Mouse (Mus musculus): ENCODE results near the gene Efna5. TPM values are rescaled to one million over a fixed set of nuclear protein-coding genes. Genes with fewer than 3 reads are reported as not detected.

Gene Efna5
- polyA plus RNA-seq, 1 experiment from 2014 or later = 20.2 TPM

DNA sequence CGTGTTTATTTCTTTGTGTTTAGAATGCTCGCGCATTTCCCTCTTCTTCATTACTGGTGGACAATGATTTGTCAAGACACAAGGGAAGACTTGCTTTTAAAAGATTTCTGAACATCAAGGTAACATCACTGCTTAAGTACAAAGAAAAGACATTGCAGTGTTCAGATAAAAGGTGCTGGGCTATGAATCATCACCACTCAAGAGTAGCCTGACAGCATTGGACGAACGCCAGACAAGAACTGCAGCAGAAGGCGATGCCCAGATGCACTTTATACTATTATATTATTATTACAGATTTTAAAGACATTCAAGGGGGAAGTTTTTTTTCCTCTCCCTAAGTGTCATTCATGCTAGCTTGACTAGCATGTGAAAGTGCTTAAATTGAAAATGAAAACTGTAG lies 228.7 kb downstream of the Efna5 start:
- Histone ChIP-seq H3K4me3 (ENCODE audit: low read length) (no peak overlapping the region), H3K27me3 (replicated peaks; ENCODE audit: control insufficient read depth, insufficient read depth, low read length) (no peaks in the 10 kb centered on the region), H3K9me3 (ENCODE audit: control insufficient read depth, low read length) (no peaks in the 10 kb centered on the region), H3K27ac (ENCODE audit: low read length) (no peak overlapping the region), H3K36me3 (ENCODE audit: control insufficient read depth, insufficient read depth, low read length) (no peaks in the 10 kb centered on the region), H3K4me1 (ENCODE audit: control insufficient read depth, insufficient read depth, low read length) (peaks cover 7% of the 10 kb centered on the region; the same call in 1 of the 2 replicates), H3K9ac (ENCODE audit: low read depth, low read length) (no peak overlapping the region), H3K4me2 (ENCODE audit: low read depth, low read length) (no peak overlapping the region)
- 61% methylated on average over 6 of the region's 6 CpGs for WGBS
- no peak for ATAC-seq

GRCm38 (mm10) chr17:62651696-62652095 lies 229.4 kb downstream of the Efna5 start:
- Histone ChIP-seq H3K4me3 (ENCODE audit: low read length) (no peak overlapping the region), H3K4me1 (ENCODE audit: control insufficient read depth, insufficient read depth, low read length) (peaks cover 3% of the 10 kb centered on the region; the same call in 1 of the 2 replicates), H3K4me2 (ENCODE audit: low read depth, low read length) (no peak overlapping the region), H3K9ac (ENCODE audit: low read depth, low read length) (no peak overlapping the region), H3K36me3 (ENCODE audit: control insufficient read depth, insufficient read depth, low read length) (no peaks in the 10 kb centered on the region), H3K27me3 (replicated peaks; ENCODE audit: control insufficient read depth, insufficient read depth, low read length) (no peaks in the 10 kb centered on the region), H3K27ac (ENCODE audit: low read length) (no peak overlapping the region), H3K9me3 (ENCODE audit: control insufficient read depth, low read length) (no peaks in the 10 kb centered on the region)
- no peak for ATAC-seq
- WGBS = 65% methylated on average over 8 of the region's 8 CpGs

DNA sequence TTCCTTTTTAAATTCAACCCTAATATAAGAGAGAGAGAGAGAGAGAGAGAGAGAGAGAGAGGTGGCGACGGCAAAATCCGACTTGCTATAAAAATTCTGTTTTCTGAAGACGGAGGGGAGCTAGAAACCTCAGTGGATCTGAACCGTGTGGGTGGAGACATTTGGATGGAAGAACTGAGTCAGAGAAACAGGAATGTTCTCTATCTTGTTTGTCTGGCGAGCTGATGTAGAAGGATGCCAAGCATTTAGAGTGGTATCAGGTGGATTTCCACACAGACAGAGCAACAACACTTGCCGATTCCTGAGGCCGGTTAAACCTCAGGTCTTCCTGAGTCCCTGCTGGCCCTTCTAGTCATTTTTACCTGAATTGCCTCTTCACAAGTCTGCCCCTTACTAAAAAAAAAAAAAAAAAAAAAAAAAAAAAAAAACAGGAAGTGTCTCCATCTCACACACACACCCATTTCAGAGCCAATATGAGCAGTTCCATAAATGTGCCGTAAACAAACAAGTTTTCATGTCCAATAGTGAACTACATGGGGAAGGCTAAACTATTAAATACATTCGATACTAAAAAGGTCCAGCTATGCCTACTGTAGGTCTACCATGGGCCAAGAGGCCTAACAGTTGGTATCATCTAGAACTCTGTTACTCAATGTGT lies 231.7 kb downstream of the Efna5 start:
- no peak for ATAC-seq
- 89% methylated on average over 10 of the region's 10 CpGs for WGBS
- Histone ChIP-seq H3K27me3 (replicated peaks; ENCODE audit: control insufficient read depth, insufficient read depth, low read length) (no peaks in the 10 kb centered on the region), H3K36me3 (ENCODE audit: control insufficient read depth, insufficient read depth, low read length) (no peaks in the 10 kb centered on the region), H3K9ac (ENCODE audit: low read depth, low read length) (no peak overlapping the region), H3K27ac (ENCODE audit: low read length) (no peak overlapping the region), H3K9me3 (ENCODE audit: control insufficient read depth, low read length) (no peaks in the 10 kb centered on the region), H3K4me2 (ENCODE audit: low read depth, low read length) (no peak overlapping the region), H3K4me1 (ENCODE audit: control insufficient read depth, insufficient read depth, low read length) (no peaks in the 10 kb centered on the region), H3K4me3 (ENCODE audit: low read length) (no peak overlapping the region)

- 95% methylated on average over 8 of the region's 8 CpGs for WGBS
- no peak for ATAC-seq
Observed at GRCm38 (mm10) chr17:62646836-62647235, 234.3 kb downstream of the Efna5 start.

DNA sequence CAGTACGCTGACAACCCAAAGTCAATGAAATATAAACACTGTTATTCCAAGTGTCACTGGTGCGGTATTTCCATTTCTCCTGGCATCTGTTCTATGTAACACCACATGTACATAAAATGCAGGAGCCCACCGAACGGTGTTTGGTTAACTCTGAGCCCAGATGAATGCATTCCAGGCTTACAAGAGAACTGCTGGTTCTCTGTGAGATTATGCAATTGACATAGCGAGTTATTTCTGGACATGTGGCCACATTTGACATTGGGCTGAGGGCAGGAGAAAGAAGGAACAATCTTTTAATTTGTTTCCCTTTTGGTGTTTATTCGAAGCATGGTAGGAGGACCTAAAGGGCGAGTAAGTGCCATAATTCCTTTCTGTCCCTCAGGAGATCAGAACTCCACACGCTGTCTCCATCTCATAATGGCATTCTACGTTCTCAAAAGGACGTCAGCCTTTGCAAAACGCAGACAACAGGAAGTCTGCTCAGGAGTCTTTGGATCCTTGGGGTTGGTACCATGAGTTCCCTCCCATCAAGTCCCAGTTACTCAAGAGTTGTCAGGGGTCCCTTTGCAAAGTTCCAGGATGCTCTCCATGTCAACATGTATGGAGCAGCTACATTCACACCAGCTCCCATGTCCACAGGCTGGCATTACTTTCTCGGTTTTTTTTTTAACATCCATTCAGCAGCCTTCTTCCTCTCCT lies 238.5 kb downstream of the Efna5 start:
- Histone ChIP-seq H3K27ac (ENCODE audit: low read length) (no peak overlapping the region), H3K27me3 (replicated peaks; ENCODE audit: control insufficient read depth, insufficient read depth, low read length) (no peaks in the 10 kb centered on the region), H3K9me3 (ENCODE audit: control insufficient read depth, low read length) (no peaks in the 10 kb centered on the region), H3K36me3 (ENCODE audit: control insufficient read depth, insufficient read depth, low read length) (no peaks in the 10 kb centered on the region), H3K4me1 (ENCODE audit: control insufficient read depth, insufficient read depth, low read length) (no peaks in the 10 kb centered on the region), H3K9ac (ENCODE audit: low read depth, low read length) (no peak overlapping the region), H3K4me2 (ENCODE audit: low read depth, low read length) (no peak overlapping the region), H3K4me3 (ENCODE audit: low read length) (no peak overlapping the region)
- 58% methylated on average over 12 of the region's 12 CpGs for WGBS
- no peak for ATAC-seq

More at GRCm38 (mm10) chr17:62646836-62647235, 234.3 kb downstream of the Efna5 start:
- H3K36me3 ChIP-seq (ENCODE audit: control insufficient read depth, insufficient read depth, low read length) = no peaks in the 10 kb centered on the region
- H3K4me3 ChIP-seq (ENCODE audit: low read length) = no peak overlapping the region
- no peaks in the 10 kb centered on the region for H3K9me3 ChIP-seq (ENCODE audit: control insufficient read depth, low read length)
- no peak overlapping the region for H3K27ac ChIP-seq (ENCODE audit: low read length)
- no peaks in the 10 kb centered on the region for H3K27me3 ChIP-seq (replicated peaks; ENCODE audit: control insufficient read depth, insufficient read depth, low read length)
- no peak overlapping the region for H3K9ac ChIP-seq (ENCODE audit: low read depth, low read length)
- no peaks in the 10 kb centered on the region for H3K4me1 ChIP-seq (ENCODE audit: control insufficient read depth, insufficient read depth, low read length)
- H3K4me2 ChIP-seq (ENCODE audit: low read depth, low read length) = no peak overlapping the region

DNA sequence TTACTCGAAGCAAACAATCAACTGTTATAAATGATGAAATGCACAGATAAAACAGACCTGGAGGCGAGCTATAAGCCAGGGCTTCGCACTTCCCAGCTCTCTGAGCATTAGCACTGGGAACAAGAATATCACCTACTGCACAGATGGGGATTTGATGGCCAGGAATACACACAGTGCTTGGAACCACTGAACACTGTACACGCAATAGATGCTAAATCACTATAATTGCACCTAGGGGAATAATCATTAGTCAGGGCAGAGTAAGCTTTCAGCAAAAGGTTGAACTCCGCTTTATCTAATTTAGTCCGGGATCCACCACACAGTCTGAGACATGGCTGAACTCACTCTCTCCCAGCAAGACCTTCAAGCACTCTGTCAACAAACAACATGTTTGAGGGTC lies 240.5 kb downstream of the Efna5 start:
- Histone ChIP-seq H3K9ac (ENCODE audit: low read depth, low read length) (no peak overlapping the region), H3K27me3 (replicated peaks; ENCODE audit: control insufficient read depth, insufficient read depth, low read length) (no peaks in the 10 kb centered on the region), H3K4me1 (ENCODE audit: control insufficient read depth, insufficient read depth, low read length) (no peaks in the 10 kb centered on the region), H3K4me3 (ENCODE audit: low read length) (no peak overlapping the region), H3K9me3 (ENCODE audit: control insufficient read depth, low read length) (no peaks in the 10 kb centered on the region), H3K4me2 (ENCODE audit: low read depth, low read length) (no peak overlapping the region), H3K36me3 (ENCODE audit: control insufficient read depth, insufficient read depth, low read length) (no peaks in the 10 kb centered on the region), H3K27ac (ENCODE audit: low read length) (no peak overlapping the region)
- ATAC-seq = no peak
- WGBS = 81% methylated on average over 6 of the region's 6 CpGs

GRCm38 (mm10) chr17:62636896-62637295 lies 244.2 kb downstream of the Efna5 start:
- no peaks in the 10 kb centered on the region for H3K9me3 ChIP-seq (ENCODE audit: control insufficient read depth, low read length)
- WGBS = 64% methylated on average over 7 of the region's 7 CpGs
- H3K4me3 ChIP-seq (ENCODE audit: low read length) = no peak overlapping the region
- no peak overlapping the region for H3K9ac ChIP-seq (ENCODE audit: low read depth, low read length)
- H3K27me3 ChIP-seq (replicated peaks; ENCODE audit: control insufficient read depth, insufficient read depth, low read length) = no peaks in the 10 kb centered on the region
- no peaks in the 10 kb centered on the region for H3K4me1 ChIP-seq (ENCODE audit: control insufficient read depth, insufficient read depth, low read length)
- no peak overlapping the region for H3K27ac ChIP-seq (ENCODE audit: low read length)
- H3K4me2 ChIP-seq (ENCODE audit: low read depth, low read length) = no peak overlapping the region
- H3K36me3 ChIP-seq (ENCODE audit: control insufficient read depth, insufficient read depth, low read length) = no peaks in the 10 kb centered on the region
- no peak for ATAC-seq

DNA sequence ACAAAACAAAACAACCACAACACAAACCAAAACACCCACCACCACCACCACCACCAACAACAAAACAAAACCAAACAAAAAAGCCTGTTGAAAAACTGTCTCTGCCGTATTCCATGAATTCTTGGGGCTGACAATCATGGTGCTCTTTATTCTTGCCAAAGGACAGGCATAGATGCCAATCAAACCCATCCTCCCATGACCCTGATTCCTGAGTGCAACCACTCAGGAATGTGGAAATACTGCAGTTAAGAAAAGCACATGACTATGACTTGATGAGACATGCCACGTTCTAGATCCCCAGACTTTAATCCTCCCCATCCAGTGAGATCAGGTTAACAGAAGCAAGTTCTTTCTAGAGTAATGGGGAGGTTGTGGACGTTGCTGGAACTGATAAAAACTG lies 246.2 kb downstream of the Efna5 start:
- WGBS = 80% methylated on average over 3 of the region's 3 CpGs
- no peak for ATAC-seq
- no peak overlapping the region for H3K4me3 ChIP-seq (ENCODE audit: low read length)
- H3K27me3 ChIP-seq (replicated peaks; ENCODE audit: control insufficient read depth, insufficient read depth, low read length) = no peaks in the 10 kb centered on the region
- H3K4me2 ChIP-seq (ENCODE audit: low read depth, low read length) = no peak overlapping the region
- no peaks in the 10 kb centered on the region for H3K36me3 ChIP-seq (ENCODE audit: control insufficient read depth, insufficient read depth, low read length)
- H3K27ac ChIP-seq (ENCODE audit: low read length) = no peak overlapping the region
- no peaks in the 10 kb centered on the region for H3K9me3 ChIP-seq (ENCODE audit: control insufficient read depth, low read length)
- no peaks in the 10 kb centered on the region for H3K4me1 ChIP-seq (ENCODE audit: control insufficient read depth, insufficient read depth, low read length)
- no peak overlapping the region for H3K9ac ChIP-seq (ENCODE audit: low read depth, low read length)

DNA sequence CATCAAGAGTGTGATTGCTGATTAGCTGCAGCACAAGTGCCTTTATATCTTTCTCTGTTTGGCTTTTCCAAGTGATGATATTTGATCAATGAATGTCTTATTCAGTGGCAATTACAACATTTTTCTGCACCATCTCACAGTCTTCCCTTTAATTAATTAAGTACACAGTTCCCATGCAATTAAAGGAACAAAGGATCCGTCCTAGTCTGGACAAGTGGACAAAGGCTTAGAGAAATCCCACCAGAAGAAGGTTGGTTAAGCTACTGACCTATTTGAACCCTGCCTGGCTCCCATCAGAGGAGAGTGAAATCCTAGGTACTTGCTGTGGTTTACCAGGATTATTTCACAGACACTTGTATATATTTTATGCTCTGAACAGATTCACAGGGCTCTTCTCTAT lies 252.6 kb downstream of the Efna5 start:
- Histone ChIP-seq H3K4me1 (ENCODE audit: control insufficient read depth, insufficient read depth, low read length) (no peaks in the 10 kb centered on the region), H3K27me3 (replicated peaks; ENCODE audit: control insufficient read depth, insufficient read depth, low read length) (no peaks in the 10 kb centered on the region), H3K9me3 (ENCODE audit: control insufficient read depth, low read length) (no peaks in the 10 kb centered on the region), H3K36me3 (ENCODE audit: control insufficient read depth, insufficient read depth, low read length) (no peaks in the 10 kb centered on the region), H3K9ac (ENCODE audit: low read depth, low read length) (no peak overlapping the region), H3K27ac (ENCODE audit: low read length) (no peak overlapping the region), H3K4me2 (ENCODE audit: low read depth, low read length) (no peak overlapping the region), H3K4me3 (ENCODE audit: low read length) (no peak overlapping the region)
- no peak for ATAC-seq
- 58% methylated on average over 1 of the region's 1 CpGs for WGBS
